Mouse (Mus musculus): Measurements from ENCODE around the gene Sall4. TPM values are rescaled to one million over a fixed set of nuclear protein-coding genes. Genes with fewer than 3 reads are reported as not detected.

Gene Sall4
- polyA plus RNA-seq, 1 experiment = 0.01 TPM

- H3K27me3 ChIP-seq (ENCODE audit: control insufficient read depth) = no peaks in the 10 kb centered on the region
- H3K4me3 ChIP-seq (replicated peaks) = no peak overlapping the region
- H3K9me3 ChIP-seq (ENCODE audit: control insufficient read depth, low read length) = peaks cover 10% of the 10 kb centered on the region
- no peaks in the 10 kb centered on the region for H3K36me3 ChIP-seq (ENCODE audit: control insufficient read depth)
- H3K4me1 ChIP-seq (ENCODE audit: control insufficient read depth) = peaks cover 4% of the 10 kb centered on the region
- TF ChIP-seq GATA1 (IDR thresholded peaks at IDR 0.05; ENCODE audit: low read length) (no peak), TAL1 (IDR thresholded peaks at IDR 0.05; ENCODE audit: low read length) (no peak)
Measured at GRCm38 (mm10) chr2:168712199-168713176, 55.3 kb downstream of the Sall4 start.

GRCm38 (mm10) chr2:168710979-168711378, 56.8 kb downstream of the Sall4 start:
- TF ChIP-seq GATA1 (IDR thresholded peaks at IDR 0.05; ENCODE audit: low read length) = no peak
- no peak for TF ChIP-seq TAL1 (IDR thresholded peaks at IDR 0.05; ENCODE audit: low read length)
- H3K9me3 ChIP-seq (ENCODE audit: control insufficient read depth, low read length) = peaks cover 15% of the 10 kb centered on the region

GRCm38 (mm10) chr2:168707766-168708165, 60.0 kb downstream of the Sall4 start:
- Histone ChIP-seq H3K27me3 (ENCODE audit: control insufficient read depth) (no peaks in the 10 kb centered on the region), H3K4me1 (ENCODE audit: control insufficient read depth) (peaks cover 8% of the 10 kb centered on the region), H3K9me3 (ENCODE audit: control insufficient read depth, low read length) (peaks cover 21% of the 10 kb centered on the region), H3K4me3 (replicated peaks) (no peak overlapping the region), H3K36me3 (ENCODE audit: control insufficient read depth) (peaks cover 2% of the 10 kb centered on the region; the same call in 1 of the 2 replicates)
- no peak for TF ChIP-seq GATA1 (IDR thresholded peaks at IDR 0.05; ENCODE audit: low read length)
- no peak for TF ChIP-seq TAL1 (IDR thresholded peaks at IDR 0.05; ENCODE audit: low read length)

More at GRCm38 (mm10) chr2:168710979-168711378, 56.8 kb downstream of the Sall4 start:
- H3K4me3 ChIP-seq (replicated peaks) = no peak overlapping the region
- H3K27me3 ChIP-seq (ENCODE audit: control insufficient read depth) = no peaks in the 10 kb centered on the region
- H3K4me1 ChIP-seq (ENCODE audit: control insufficient read depth) = peaks cover 4% of the 10 kb centered on the region
- peaks cover under 1% of the 10 kb centered on the region; the same call in 1 of the 2 replicates for H3K36me3 ChIP-seq (ENCODE audit: control insufficient read depth)

GRCm38 (mm10) chr2:168702266-168702665, 65.5 kb downstream of the Sall4 start:
- Histone ChIP-seq H3K36me3 (ENCODE audit: control insufficient read depth) (peaks cover 2% of the 10 kb centered on the region; the same call in 1 of the 2 replicates), H3K4me1 (ENCODE audit: control insufficient read depth) (peaks cover 4% of the 10 kb centered on the region), H3K4me3 (replicated peaks) (no peak overlapping the region), H3K9me3 (ENCODE audit: control insufficient read depth, low read length) (peaks cover 21% of the 10 kb centered on the region), H3K27me3 (ENCODE audit: control insufficient read depth) (no peaks in the 10 kb centered on the region)
- TF ChIP-seq GATA1 (IDR thresholded peaks at IDR 0.05; ENCODE audit: low read length) = no peak
- TF ChIP-seq TAL1 (IDR thresholded peaks at IDR 0.05; ENCODE audit: low read length) = no peak

Other genes starting within 250 kb of the Sall4 start
- not detected in 2 replicates for gene Nfatc2, start 166.3 kb downstream of the Sall4 start, polyA plus RNA-seq (2012)
- gene Atp9a, start 25.5 kb downstream of the Sall4 start, polyA plus RNA-seq (2012) = 0.03 TPM in 1 of 2 replicates, not detected in the other
- gene Zfp64, start 187.6 kb upstream of the Sall4 start, polyA plus RNA-seq (2012) = 1.3 and 1.5 TPM in 2 replicates